Mouse (Mus musculus): ENCODE data around the gene Lig1.

The Lig1 gene

DNA sequence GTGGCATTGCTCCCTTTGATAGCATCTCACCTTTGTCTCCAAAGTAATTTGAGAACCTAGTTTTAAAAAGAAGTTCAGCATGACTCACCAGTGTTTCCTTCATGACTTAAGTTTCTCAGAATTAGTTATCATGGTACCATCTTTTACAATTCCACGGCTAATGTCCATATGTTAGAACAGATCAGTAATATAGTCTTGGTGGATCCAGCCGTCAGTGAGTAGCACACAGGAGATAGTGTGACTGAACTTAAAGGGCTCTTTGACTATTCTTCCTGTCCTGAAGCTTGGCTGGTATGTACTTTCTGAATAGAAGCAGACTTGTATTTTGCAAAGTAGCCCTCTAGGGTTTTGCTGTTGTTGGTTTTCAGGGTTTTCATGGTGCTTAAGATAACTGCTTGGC, 32.3 kb downstream of the Lig1 start:
- in situ Hi-C loops (cut with MboI; ENCODE audit: low sequenced_read_pairs), result no loop called here

DNA sequence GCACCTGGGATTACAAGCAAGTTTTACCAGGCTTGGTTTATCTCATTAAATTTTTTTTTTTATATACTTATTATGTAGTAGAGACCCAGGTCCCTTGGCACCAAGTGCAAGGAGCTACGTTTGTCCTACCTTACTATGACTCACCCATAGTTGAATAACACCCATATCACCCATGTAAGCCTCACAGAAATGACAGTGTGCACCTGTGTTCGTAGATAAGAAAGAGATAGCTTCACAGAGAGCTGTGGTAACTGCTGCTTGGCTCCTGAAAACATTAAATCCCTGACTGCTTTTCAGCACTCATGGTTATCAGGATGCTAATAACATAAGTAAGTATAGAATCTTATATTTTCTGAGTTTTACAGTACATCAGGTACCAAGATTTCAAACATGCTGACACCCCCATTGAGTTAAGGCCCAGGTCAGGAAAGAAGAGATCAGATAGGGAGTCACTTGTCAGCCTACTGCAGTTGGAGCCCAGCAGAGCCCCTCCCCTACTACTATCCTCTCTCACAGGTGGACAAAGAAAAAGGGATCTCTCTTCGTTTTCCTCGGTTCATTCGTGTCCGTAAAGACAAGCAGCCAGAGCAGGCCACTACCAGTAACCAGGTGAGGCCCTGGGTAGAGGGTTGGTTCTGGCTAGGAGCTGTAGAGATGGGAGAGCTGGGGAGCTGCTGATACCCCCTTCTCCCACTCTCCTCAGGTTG, 33.6 kb downstream of the Lig1 start:
- in situ Hi-C loops (cut with MboI; ENCODE audit: low sequenced_read_pairs), result no loop called here

DNA sequence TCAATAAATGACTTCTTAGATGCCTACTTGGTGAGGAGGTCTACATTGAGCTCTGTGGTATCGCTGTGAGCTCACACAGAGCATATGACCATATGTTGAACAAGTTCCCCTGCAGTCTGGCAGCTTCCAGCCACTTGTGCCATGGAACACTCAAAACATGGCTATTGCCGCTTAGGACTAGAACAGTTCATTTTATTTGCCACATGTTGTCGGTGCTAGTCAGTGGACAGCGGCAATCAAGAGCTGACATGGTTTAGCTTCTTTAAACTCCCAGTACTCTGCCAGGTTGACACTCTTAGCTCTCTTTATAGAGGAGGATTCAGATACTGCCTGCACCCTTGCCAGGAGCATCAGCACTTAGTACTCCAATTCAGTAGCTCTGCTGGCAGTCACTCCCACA, 34.3 kb downstream of the Lig1 start:
- in situ Hi-C loops (cut with MboI; ENCODE audit: low sequenced_read_pairs), result no loop called here

DNA sequence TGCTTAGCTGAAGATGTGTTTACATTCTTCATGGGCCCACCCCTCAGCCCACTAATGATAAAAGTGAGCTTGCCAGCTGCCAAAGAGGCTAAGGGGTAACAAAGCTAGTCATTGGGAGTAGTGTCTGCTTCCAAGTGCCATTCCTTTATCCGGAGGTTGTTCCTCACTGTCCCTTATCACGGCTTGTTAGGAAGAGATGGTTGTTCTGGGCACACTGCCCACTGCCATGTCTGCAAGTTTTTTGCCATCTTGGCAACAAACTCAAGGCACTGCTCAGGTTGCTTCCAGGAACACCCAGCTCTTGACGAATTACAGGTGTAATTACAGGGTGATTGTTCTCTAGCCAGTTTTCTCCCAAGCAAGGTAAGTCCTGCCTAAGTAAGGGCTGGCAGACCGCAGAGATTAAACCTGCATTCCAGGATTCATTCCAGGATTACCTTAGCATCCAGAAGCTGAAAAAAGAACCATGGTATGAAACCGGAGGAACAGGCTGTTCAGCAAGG, 37.1 kb downstream of the Lig1 start:
- in situ Hi-C loops (cut with MboI; ENCODE audit: low sequenced_read_pairs), result no loop called here

DNA sequence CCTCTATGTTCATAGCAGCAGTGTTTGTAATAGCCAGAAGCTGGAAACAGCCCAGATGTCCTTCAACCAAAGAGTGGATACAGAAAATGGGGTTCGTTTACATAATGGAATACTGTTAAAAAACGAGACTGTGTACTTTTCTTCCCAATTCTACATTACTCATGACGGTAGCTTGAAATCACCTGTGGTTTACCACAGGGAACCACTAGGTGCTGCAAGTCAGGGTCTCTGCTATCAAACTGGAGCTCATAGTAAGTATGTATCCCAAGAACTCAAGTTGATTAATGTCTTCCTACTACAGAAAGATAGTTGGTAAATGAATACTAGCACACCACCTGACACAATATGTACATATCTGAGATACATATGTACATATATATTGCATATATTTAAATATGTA, 44.3 kb downstream of the Lig1 start:
- in situ Hi-C loops (cut with MboI; ENCODE audit: low sequenced_read_pairs), result no loop called here

DNA sequence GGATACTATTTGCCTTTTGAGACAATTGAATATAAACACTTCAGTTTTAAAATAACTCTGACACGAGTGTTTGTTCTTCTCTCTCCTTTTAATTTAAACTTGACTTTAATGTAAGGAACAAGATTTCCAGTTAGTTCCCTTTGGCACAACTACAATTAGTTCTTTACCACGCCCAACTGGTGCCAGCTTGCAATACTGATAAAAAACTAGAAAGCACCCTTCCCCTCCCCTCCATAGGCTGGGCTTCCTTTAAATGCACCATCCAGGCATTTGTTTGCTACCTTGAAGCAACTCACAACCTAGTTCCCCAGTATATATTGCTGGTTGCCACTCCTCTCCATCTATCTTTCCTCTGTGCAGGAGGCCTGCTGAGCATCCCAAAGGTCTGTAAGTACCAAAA, 47.2 kb downstream of the Lig1 start, which contains the start of gene Pla2g4c:
Gene Pla2g4c (plus strand): TSS at position 340 of the 400 bp plus-strand sequence.
- in situ Hi-C loops (cut with MboI; ENCODE audit: low sequenced_read_pairs), result no loop called here

DNA sequence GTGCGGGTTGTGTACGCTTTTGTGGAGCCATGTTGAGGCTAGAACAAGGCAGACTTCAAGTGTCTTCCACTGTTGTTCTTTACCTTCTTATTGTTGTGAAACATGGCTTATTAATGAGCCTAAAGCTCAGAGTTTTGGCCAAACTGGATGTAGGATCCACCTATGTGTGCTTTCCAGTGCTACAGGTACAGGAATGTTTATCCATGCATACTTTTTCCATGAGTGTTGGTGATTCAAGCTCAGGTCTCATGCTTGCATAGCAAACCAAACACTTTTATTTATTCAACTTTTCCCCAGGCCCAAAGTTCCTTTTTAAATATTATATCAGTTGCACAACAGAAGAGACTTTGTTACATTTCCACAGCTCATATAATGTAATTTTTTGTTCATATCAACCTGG, 53.5 kb downstream of the Lig1 start:
- in situ Hi-C loops (cut with MboI; ENCODE audit: low sequenced_read_pairs), result no loop called here

DNA sequence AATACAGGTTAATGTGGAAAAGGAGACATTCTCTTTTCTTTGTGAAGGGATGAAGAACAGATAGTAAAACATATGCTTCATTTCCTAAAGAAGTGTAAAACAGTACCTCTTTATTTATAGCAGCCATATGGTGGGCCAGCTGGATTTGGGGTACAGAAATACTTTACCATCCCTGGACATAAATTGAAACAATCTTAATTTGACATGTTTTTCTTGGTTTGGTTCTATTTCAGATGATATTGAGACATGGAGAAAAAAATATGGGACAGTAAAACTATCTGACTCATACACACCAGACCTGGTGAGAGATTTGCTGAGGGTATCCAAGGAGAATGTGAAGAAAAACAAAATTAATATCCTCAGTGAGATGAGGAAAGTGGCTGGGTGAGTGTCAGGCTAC, 78.9 kb downstream of the Lig1 start:
- in situ Hi-C loops (cut with MboI; ENCODE audit: low sequenced_read_pairs), result no loop called here
